Mouse (Mus musculus) layer of hippocampus, adult 9-10 months (tissue): ENCODE results near the gene Usp5.

ENCODE experiments used
- DNase-seq: peaks from one replicate; pipeline ENCODE4 v3.0.0; 2022; ENCODE audit warnings: low spot score

Usp5 gene

GRCm38 (mm10) chr6:124787722-124788121 lies 41.6 kb downstream of the Usp5 start:
- DNase-seq = no peak

- DNase-seq = no peak
Measured at GRCm38 (mm10) chr6:124786756-124787420, 42.4 kb downstream of the Usp5 start.

GRCm38 (mm10) chr6:124782436-124782835 lies 46.8 kb downstream of the Usp5 start:
- DNase-seq = no peak

DNA sequence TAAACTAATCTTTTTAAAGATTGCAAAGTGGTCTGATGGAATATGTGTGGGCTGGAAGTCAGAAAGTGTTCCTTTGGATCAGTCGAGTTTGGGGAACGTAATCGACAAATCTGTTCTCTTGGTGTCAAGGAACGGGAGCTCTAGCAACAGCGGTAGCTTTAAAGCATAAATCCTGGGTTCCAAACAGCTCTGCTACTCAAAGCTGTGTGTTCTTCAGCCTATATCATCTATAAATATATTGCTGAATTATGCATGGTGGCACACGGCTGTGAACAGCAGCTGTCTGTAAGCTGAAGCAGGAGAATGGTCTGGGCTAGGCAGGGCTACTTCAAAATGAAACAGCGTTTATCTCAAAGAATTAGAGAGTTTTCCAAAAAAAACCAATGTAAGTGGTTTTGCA lies 48.4 kb downstream of the Usp5 start:
- DNase-seq = no peak

- no peak for DNase-seq
Measured at GRCm38 (mm10) chr6:124779984-124780416, 49.3 kb downstream of the Usp5 start.

GRCm38 (mm10) chr6:124779222-124779983 lies 49.9 kb downstream of the Usp5 start, which contains the start of gene Lrrc23:
Lrrc23 (minus strand) TSS chr6:124779727.
- DNase-seq = no peak

- DNase-seq = no peak
Measured at GRCm38 (mm10) chr6:124770511-124770910, 58.8 kb downstream of the Usp5 start.

- no peak for DNase-seq
Measured at GRCm38 (mm10) chr6:124770013-124770412, 59.3 kb downstream of the Usp5 start.

DNA sequence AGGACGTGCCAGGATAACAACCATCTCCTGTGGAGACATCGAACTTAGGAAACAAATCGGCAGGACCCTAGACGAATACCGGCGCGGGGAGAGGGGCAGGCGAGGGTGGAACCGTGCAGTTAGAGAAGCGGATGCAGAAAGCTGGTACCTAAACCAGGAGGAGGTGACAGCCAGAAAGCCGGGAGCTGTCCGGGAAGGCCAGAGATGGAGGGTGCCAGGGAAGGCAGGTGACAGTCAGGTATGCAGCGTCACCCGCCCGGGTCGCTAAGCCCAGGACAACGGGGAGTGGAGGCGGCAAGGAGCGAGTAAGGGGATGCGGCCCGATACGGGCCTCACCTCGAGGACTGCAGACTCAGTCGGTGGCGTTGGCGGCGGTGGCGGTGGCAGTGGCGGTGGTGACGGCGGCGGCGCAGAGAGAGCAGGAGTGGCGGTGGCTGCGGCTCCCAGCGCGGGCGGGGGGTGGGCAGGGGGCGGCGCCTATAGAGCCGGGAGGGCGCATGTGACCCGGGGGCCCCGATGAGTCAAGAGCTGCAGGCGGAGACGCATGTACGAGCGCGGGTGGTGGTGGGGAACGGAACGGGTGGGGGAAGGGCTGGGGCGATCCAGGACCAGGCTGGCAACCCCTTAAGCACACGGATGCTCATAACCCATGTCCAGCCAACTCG lies 60.1 kb downstream of the Usp5 start, which contains the start of gene Eno2:
Gene Eno2, minus strand, starts transcription at position 573 of the 665 bp plus-strand sequence.
- DNase-seq = no peak

- DNase-seq = no peak
Measured at GRCm38 (mm10) chr6:124768704-124769044, 60.6 kb downstream of the Usp5 start.

DNA sequence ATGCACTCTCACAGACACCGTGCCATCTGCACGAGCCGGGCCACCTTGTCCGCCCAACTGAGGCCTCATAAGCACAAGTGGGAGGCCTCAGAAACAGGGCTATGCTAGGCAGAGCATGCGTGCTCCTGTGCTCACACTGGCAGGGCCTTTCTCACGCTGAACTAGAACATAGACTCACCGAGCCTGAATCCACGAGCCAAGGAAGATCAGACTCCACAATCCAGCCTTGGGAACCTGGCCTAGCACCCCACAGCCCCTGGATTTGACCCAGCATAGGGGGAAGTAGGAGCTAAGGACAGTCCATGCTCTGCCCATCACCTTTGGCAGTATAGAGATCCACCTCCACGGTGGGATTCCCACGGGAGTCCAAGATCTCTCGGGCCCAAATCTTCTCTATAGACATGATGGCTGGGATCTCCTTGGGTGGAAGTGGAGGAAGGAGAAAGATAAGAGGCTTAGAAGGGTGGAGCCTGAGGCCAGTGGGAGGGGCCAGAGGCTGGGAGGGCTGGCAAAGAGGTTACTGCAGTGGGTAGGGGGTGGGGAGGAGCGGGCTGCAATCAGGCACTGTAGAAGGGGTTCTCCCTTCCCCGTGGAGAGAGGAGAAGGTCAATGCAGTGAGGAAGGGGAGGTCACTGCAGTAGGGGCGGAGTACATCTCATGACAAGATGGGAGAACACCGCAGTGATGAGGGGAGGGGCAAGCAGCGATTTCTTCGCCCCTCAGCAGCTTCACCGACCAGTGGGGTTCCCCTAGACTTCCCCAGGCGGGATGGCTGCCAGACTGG lies 61.2 kb downstream of the Usp5 start:
- DNase-seq = no peak

- DNase-seq = no peak
Measured at GRCm38 (mm10) chr6:124767536-124767919, 61.8 kb downstream of the Usp5 start.

- no peak for DNase-seq
Measured at GRCm38 (mm10) chr6:124765951-124766350, 63.3 kb downstream of the Usp5 start.
